Mouse (Mus musculus) intestine, embryonic 16.5 days (tissue): ENCODE data around the gene Apobec2. TPM values are rescaled to one million over a fixed set of nuclear protein-coding genes. Genes with fewer than 3 reads are reported as not detected.

Experiments
- ATAC-seq: fragments of 200-750 bp; cut with Nextera tagmentation; 2 replicates; pipeline ENCODE4 v1.8.0; 2017; ENCODE audit warnings: moderate TSS enrichment, moderate library complexity
- H3K27ac ChIP-seq: fragments of 300-500 bp; sonication (generic); 2 replicates; pipeline ENCODE4 v1.5.1; 2014; ENCODE audit warnings: mild to moderate bottlenecking, low read length
- H3K27me3 ChIP-seq: fragments of 300-500 bp; sonication (generic); replicated peaks from 2 replicates; pipeline ENCODE4 v1.6.1; 2014; ENCODE audit warnings: low read length, control low read depth, mixed read lengths; ENCODE audit not compliant: control insufficient read depth, insufficient read depth
- H3K36me3 ChIP-seq: fragments of 300-500 bp; sonication (generic); 2 replicates; pipeline ENCODE4 v1.6.1; 2014; ENCODE audit warnings: low read length, control low read depth; ENCODE audit not compliant: control insufficient read depth, insufficient read depth
- H3K4me1 ChIP-seq: fragments of 300-500 bp; sonication (generic); 2 replicates; pipeline ENCODE4 v1.6.1; 2014; ENCODE audit warnings: low read length, control low read depth, mixed read lengths; ENCODE audit not compliant: control insufficient read depth, insufficient read depth
- H3K4me2 ChIP-seq: fragments of 300-500 bp; sonication (generic); 2 replicates; pipeline ENCODE4 v1.6.1; 2014; ENCODE audit warnings: low read depth, low read length, control low read depth
- H3K4me3 ChIP-seq: fragments of 300-500 bp; sonication (generic); 2 replicates; pipeline ENCODE4 v1.5.1; 2014; ENCODE audit warnings: mild to moderate bottlenecking, low read length
- H3K9ac ChIP-seq: fragments of 300-500 bp; sonication (generic); 2 replicates; pipeline ENCODE4 v1.6.1; 2014; ENCODE audit warnings: low read depth, low read length
- H3K9me3 ChIP-seq: fragments of 300-500 bp; sonication (generic); 2 replicates; pipeline ENCODE4 v1.6.1; 2016; ENCODE audit warnings: low read length, control low read depth; ENCODE audit not compliant: control insufficient read depth
- WGBS: fragments of 180-500 bp; shearing (Covaris S2); extraction: QIAGEN DNeasy Blood & Tissue Kit; methylation state at CpG from one replicate; pipeline ENCODE4 v1.1.7; 2014; 5-methylcytosine and 5-hydroxymethylcytosine counted together
- polyA plus RNA-seq: library from polyadenylated mRNA; unstranded; fragments of >200 nt; fragmentation: Nextera tagmentation; extraction: Ambion mirVana; gene quantifications from 2 replicates; pipeline ENCODE4 v1.2.1, GENCODE M21; 2015

The Apobec2 gene
- polyA plus RNA-seq, 1 experiment from 2014 or later, result 5.4 TPM

DNA sequence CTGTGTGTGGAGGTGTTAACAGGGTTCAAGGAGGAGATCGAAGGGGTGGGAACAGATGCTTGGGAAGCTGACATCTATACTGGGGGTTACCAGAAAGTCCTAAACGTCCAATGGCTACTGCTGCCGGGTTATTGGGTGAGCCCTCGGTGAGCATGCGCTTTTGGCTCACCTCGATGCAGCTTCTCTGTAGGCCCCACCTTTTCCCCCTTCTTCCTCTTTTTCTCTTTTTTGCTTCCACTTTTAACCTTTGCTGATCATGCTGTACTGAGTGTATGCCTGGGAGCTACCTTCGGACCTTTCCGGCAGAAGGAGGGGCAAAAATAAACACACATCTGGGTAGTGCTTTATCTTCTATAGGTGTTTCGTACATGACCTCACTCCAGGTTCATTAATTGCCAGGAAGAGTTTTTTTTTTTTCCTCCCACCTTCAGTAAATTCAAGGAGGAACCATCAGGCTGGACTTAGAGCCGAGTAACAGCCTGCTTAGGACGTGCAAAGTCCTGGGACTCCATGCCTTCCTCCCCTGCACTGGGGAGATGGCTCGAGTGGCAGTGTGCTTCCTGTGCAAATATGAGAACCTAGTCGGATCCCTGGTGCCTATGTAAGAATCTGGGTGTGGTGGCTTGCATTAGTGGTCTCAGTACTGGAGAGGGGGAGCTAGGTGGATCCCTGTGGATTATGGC, 25.4 kb upstream of the Apobec2 start:
- peaks cover 7% of the 10 kb centered on the region for H3K4me1 ChIP-seq
- H3K27ac ChIP-seq, result peak overlapping the region; percentile 85
- peak overlapping the region; percentile 39; the same call in 1 of the 2 replicates for H3K9ac ChIP-seq
- peak; percentile 79 for ATAC-seq
- WGBS, result 44% methylated on average over 13 of the region's 13 CpGs
- H3K4me3 ChIP-seq, result peak overlapping the region; percentile 54
- peak overlapping the region; percentile 44 for H3K4me2 ChIP-seq
- no peaks in the 10 kb centered on the region for H3K27me3 ChIP-seq
- H3K36me3 ChIP-seq, result 0 out of 2 replicates have a peak, but pooled peaks cover 4% of the 10 kb centered on the region
- no peaks in the 10 kb centered on the region for H3K9me3 ChIP-seq

DNA sequence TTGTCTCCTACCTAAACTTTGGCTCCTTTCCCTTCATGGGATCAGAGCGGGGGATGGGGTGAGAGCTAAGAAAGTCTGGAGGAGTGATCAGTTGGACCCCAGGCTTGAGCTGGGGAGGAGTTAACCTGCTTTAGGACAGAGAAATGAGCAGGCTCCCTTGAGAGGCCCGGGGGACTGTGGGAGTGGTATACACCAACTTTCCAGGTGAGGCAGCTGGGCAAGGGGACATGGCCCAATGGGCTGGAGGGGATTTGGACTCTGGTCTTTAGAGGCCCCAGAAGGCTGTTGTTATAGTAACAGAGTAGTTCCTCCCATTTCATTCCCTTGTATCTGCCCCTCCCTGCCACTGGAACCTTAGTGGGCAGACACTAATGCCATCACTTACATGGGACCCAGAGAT, 23.2 kb upstream of the Apobec2 start:
- Histone ChIP-seq H3K27me3 (no peaks in the 10 kb centered on the region), H3K4me3 (peak overlapping the region; percentile 54), H3K9me3 (no peaks in the 10 kb centered on the region), H3K27ac (peak overlapping the region; percentile 94), H3K36me3 (no peaks in the 10 kb centered on the region), H3K9ac (peak overlapping the region; percentile 68), H3K4me2 (peak overlapping the region; percentile 44), H3K4me1 (peaks cover 20% of the 10 kb centered on the region)
- ATAC-seq, result peak; percentile 84
- WGBS, result 75% methylated on average over 2 of the region's 2 CpGs

DNA sequence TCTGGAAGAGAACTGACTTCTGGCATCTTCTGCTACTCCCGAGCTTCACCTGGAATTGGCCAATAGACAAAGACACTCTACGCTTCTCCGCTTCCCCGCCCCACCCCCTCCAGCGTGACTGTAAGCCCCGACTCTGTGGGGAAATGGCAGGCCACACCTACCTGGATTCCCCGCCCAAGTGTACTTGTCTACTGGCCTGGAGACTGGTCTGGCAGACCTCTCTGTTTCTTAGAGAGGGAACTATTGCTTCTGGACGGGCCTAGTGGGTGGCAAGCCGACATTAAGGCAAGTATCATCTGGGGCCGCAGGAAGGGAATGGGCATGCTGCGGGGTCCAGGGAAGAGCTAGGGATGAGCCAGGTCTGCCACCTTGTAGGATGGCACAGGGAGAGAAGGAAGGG, 22.0 kb upstream of the Apobec2 start, which contains the start of gene Unc5cl:
Gene Unc5cl, plus strand, starts transcription at position 214 of the 400 bp plus-strand sequence.
- WGBS, result 42% methylated on average over 11 of the region's 11 CpGs
- Histone ChIP-seq H3K27ac (peak within 1 kb of the TSS; percentile 94), H3K4me2 (peak within 1 kb of the TSS; percentile 44), H3K9me3 (no peaks in the 10 kb centered on the region), H3K27me3 (no peaks in the 10 kb centered on the region), H3K36me3 (no peaks in the 10 kb centered on the region), H3K4me3 (peak within 1 kb of the TSS; percentile 54), H3K9ac (peak within 1 kb of the TSS; percentile 68), H3K4me1 (peaks cover 19% of the 10 kb centered on the region)
- peak; percentile 66 for ATAC-seq

DNA sequence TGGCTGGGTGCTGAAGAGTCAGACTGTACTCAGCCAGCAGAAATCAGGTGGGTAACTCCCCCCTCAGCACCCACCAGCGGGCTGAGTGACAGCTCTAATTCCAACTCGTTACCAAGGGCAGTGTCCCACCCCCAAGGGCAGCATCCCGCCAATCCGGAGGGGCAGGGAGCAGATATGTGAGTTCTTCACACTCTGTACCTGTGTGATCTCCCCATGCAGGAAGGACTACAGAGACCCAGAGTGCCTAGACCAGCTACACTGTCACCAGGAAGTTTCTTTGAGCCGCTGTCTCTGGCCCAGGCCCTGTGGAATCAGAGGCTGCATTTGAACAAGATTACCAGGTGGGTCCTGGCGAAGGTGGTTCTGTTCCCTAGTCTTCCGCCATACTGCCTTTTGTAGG, 21.5 kb upstream of the Apobec2 start:
- peak overlapping the region; percentile 68 for H3K9ac ChIP-seq
- whole genome bisulfite sequencing, result 42% methylated on average over 7 of the region's 7 CpGs
- H3K27ac ChIP-seq, result peak overlapping the region; percentile 94
- no peaks in the 10 kb centered on the region for H3K9me3 ChIP-seq
- no peaks in the 10 kb centered on the region for H3K36me3 ChIP-seq
- H3K27me3 ChIP-seq, result no peaks in the 10 kb centered on the region
- H3K4me2 ChIP-seq, result peak overlapping the region; percentile 44
- peaks cover 16% of the 10 kb centered on the region for H3K4me1 ChIP-seq
- H3K4me3 ChIP-seq, result peak overlapping the region; percentile 54
- peak; percentile 3; the same call in 1 of the 2 replicates for ATAC-seq

DNA sequence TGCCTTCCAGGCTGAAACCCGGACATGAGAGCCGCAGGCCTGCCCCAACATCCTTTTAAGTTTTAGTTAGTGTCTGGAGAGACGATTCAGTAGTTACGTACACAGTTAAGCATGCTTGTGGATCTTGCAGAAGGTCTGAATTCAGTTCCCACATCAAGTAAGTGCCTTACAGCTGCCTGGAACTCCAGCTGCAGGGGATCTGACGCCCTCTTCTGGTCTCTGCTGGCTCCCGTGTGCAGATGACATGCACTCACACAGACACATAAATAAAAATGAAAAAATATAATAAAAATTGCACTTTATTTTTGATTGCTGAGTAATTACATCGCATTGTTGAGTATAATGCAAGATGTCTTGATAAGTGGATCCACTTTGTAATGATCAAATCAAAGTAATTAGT, 20.8 kb upstream of the Apobec2 start:
- H3K36me3 ChIP-seq, result no peaks in the 10 kb centered on the region
- 75% methylated on average over 7 of the region's 7 CpGs for WGBS
- no peak overlapping the region for H3K27ac ChIP-seq
- no peak overlapping the region for H3K4me2 ChIP-seq
- no peak overlapping the region for H3K9ac ChIP-seq
- no peaks in the 10 kb centered on the region for H3K27me3 ChIP-seq
- no peak for ATAC-seq
- peaks cover 13% of the 10 kb centered on the region for H3K4me1 ChIP-seq
- H3K9me3 ChIP-seq, result no peaks in the 10 kb centered on the region
- H3K4me3 ChIP-seq, result no peak overlapping the region

DNA sequence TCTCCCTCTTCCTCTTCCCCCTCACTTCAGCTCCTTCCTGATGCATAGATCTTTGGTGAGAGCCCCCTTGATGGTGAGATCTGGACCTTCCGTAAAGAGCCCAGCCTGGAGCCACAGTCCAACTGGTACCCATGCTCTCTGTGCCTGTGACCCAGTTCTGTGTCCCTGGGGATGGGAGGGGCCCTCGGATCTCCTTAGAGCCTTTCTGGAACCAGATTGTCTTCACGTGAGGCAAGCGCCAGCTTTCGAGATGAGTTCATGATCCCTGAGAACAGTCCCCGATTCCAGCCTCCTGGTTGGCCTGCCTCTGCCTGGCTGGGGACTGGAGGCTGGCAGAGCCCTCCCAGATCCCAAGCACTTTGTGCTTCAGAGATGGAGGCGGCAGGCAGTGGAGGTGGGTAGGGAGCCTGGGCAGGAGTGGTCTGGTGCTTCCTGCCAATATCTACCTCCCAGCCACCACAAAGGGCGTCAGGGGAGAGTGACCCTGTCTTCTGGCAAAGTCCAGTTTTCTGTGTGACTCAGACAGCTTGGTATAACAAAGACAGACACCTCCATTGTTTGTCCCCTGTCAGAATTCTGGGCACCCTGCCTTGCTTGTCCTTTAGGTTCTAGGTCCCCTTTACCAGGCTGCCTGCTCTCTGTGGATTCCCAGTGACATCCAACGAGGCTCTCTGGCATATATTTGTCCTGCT, 19.2 kb upstream of the Apobec2 start:
- 61% methylated on average over 9 of the region's 9 CpGs for WGBS
- peak overlapping the region; percentile 29; the same call in 1 of the 2 replicates for H3K9ac ChIP-seq
- no peak overlapping the region for H3K4me3 ChIP-seq
- H3K4me2 ChIP-seq, result no peak overlapping the region
- ATAC-seq, result no peak
- H3K27me3 ChIP-seq, result no peaks in the 10 kb centered on the region
- peak overlapping the region; percentile 51 for H3K27ac ChIP-seq
- H3K36me3 ChIP-seq, result no peaks in the 10 kb centered on the region
- H3K9me3 ChIP-seq, result no peaks in the 10 kb centered on the region
- H3K4me1 ChIP-seq, result peaks cover 13% of the 10 kb centered on the region

DNA sequence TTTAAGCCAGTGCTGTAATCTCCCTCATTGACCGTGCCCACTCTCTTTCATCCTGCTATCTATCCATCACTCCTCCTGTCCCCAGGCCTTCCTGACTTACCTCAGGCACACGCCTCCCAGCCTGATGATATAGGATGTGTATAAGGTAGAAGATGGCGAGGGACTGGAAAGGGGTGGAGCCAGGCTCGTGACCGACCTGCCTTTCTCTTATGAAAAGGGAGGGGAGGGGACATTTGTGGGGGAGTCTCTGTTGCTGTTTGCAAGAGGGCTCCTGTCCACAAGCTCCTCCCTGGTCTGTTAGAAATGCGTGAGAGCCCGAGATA, 18.6 kb upstream of the Apobec2 start, which contains the start of gene Tspo2:
Gene Tspo2, minus strand, starts transcription at position 170 of the 323 bp plus-strand sequence.
- peaks cover 13% of the 10 kb centered on the region for H3K4me1 ChIP-seq
- no peak within 1 kb of the TSS for H3K4me2 ChIP-seq
- 55% methylated on average over 7 of the region's 7 CpGs for WGBS
- H3K9me3 ChIP-seq, result no peaks in the 10 kb centered on the region
- peak within 1 kb of the TSS; percentile 51 for H3K27ac ChIP-seq
- no peak for ATAC-seq
- no peaks in the 10 kb centered on the region for H3K36me3 ChIP-seq
- H3K4me3 ChIP-seq, result no peak within 1 kb of the TSS
- H3K9ac ChIP-seq, result peak within 1 kb of the TSS; percentile 29; the same call in 1 of the 2 replicates
- H3K27me3 ChIP-seq, result no peaks in the 10 kb centered on the region

DNA sequence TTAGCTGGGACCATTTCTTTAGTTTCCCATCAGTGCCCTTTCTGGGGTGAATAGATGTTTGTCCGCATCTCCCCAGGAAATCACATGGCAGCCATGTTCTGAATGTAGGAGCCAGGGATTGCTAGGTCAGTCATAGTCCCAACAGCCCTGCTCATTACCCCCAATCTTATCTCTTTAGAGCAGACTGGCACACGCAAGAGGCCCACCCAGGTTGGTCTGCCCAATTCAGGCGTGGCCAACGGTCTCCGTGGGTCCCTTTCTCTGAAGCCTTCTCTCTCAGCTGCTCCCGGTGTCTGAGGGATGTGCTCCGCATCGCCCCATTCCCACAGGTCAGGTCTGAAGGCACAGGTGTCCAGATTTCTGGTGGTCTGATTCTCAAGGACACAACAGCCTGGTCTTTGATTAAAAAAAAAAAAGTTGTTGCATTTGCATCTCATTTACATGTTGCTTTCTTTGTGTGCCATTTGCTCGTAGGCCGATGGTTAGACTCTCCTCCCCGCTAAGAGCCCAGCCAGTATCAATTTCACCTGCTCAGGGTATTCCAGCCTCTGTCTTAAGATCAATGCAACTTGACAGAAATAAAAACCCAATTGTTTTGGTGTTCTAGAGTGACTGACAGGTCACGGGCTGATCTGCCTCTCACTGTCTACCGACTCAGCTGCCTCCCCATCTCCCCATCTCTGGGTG, 18.1 kb upstream of the Apobec2 start:
- 86% methylated on average over 13 of the region's 13 CpGs for WGBS
- Histone ChIP-seq H3K9me3 (no peaks in the 10 kb centered on the region), H3K9ac (no peak overlapping the region), H3K27ac (no peak overlapping the region), H3K36me3 (no peaks in the 10 kb centered on the region), H3K4me1 (peaks cover 13% of the 10 kb centered on the region), H3K4me2 (no peak overlapping the region), H3K4me3 (no peak overlapping the region), H3K27me3 (no peaks in the 10 kb centered on the region)
- peak; percentile 25; the same call in 1 of the 2 replicates for ATAC-seq

DNA sequence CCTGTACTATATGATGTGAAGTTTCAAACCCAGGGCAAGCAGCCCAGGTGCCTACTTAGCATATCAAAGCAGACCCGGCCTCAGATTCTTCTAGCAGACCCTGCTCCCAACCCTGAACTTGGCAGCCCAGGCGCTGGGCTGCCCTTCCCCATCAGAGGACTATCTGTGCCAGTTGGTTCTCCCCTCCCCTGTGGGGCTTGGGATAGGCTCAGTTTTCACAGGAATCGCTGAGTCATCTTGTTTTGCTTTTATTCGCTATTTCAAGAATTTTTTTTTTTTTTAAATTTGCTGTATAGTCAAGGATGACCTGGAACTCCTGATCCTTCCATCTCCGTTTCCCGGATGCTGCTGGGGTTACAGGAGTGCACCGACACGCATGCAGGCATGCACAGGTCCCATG, 14.9 kb upstream of the Apobec2 start:
- Histone ChIP-seq H3K4me2 (no peak overlapping the region), H3K9ac (no peak overlapping the region), H3K9me3 (no peaks in the 10 kb centered on the region), H3K27ac (no peak overlapping the region), H3K36me3 (no peaks in the 10 kb centered on the region), H3K4me3 (no peak overlapping the region), H3K27me3 (no peaks in the 10 kb centered on the region), H3K4me1 (peaks cover 13% of the 10 kb centered on the region)
- 69% methylated on average over 8 of the region's 8 CpGs for WGBS
- no peak for ATAC-seq
